Mouse (Mus musculus) spleen, adult 18-20 months (tissue): Measurements from ENCODE around the gene Mars.
"Not testable (repeated sequence)": the region's sequence is repeated elsewhere in the genome, so short reads cannot be mapped to it uniquely, and the experiment has no call there.

Experiments
- DNase-seq, 2 experiments: peaks; one replicate each; pipeline ENCODE4 v3.0.0; 2022; ENCODE audit warnings: mixed read lengths in 2 of 2

Mars gene

GRCm38 (mm10) chr10:127309167-127309566 lies 2.4 kb downstream of the Mars start:
- DNase-seq, result not testable (repeated sequence)

GRCm38 (mm10) chr10:127303136-127303535 lies 8.4 kb downstream of the Mars start:
- no peak for DNase-seq

- DNase-seq, result no peak
Observed at GRCm38 (mm10) chr10:127300361-127300760, 11.2 kb downstream of the Mars start.

GRCm38 (mm10) chr10:127297015-127297871 lies 14.3 kb downstream of the Mars start:
- no peak for DNase-seq

- DNase-seq, result no peak
Observed at GRCm38 (mm10) chr10:127295986-127296794, 15.4 kb downstream of the Mars start.

GRCm38 (mm10) chr10:127294895-127295510 lies 16.6 kb downstream of the Mars start:
- DNase-seq, result no peak

GRCm38 (mm10) chr10:127293590-127294113 lies 17.9 kb downstream of the Mars start:
- DNase-seq, result no peak

GRCm38 (mm10) chr10:127292987-127293538 lies 18.5 kb downstream of the Mars start:
- no peak for DNase-seq

GRCm38 (mm10) chr10:127291881-127292638 lies 19.5 kb downstream of the Mars start:
- no peak for DNase-seq

- DNase-seq, result peak; percentile 46 to 57
Observed at GRCm38 (mm10) chr10:127290930-127291880, 20.4 kb downstream of the Mars start.

- DNase-seq, result peak; percentile 99 to 100
Observed at GRCm38 (mm10) chr10:127290307-127290929, 21.2 kb downstream of the Mars start.

- DNase-seq, result peak in 1 of 2 experiments; percentile 41
Observed at GRCm38 (mm10) chr10:127289573-127290191, 21.9 kb downstream of the Mars start.

GRCm38 (mm10) chr10:127288800-127289572 lies 22.6 kb downstream of the Mars start, which contains the start of gene Mbd6:
Gene Mbd6 (minus strand): TSS chr10:127289018.
- peak; percentile 87 for DNase-seq

- no peak for DNase-seq
Observed at GRCm38 (mm10) chr10:127288328-127288799, 23.2 kb downstream of the Mars start.

GRCm38 (mm10) chr10:127287936-127288293 lies 23.7 kb downstream of the Mars start:
- no peak for DNase-seq

- DNase-seq, result no peak
Observed at GRCm38 (mm10) chr10:127287271-127287935, 24.2 kb downstream of the Mars start.

- DNase-seq, result no peak
Observed at GRCm38 (mm10) chr10:127286730-127287129, 24.9 kb downstream of the Mars start.

GRCm38 (mm10) chr10:127286194-127286593 lies 25.4 kb downstream of the Mars start:
- DNase-seq, result no peak
